Comparison of ENCODE assay signal across 26 mouse cellular contexts in the genomic region with DNA sequence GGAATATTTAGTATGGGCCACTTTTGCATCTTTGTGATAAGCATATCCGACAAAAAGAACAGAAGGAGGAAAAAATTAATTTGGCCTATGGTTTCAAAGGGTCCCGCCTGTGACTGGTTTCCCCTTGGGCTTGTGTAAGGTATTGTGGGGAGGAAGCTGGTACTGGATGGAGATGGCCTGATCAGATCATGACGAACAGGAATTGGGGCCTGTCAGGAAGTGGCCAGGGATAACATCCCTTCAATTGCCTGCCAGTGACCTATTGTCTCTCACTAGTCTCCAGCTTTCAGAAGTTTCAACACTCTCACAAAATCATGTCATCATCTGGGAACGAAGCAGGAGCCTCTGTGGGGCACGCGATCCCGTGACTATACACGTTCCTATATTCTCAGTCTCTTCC. TPM values are rescaled to one million over a fixed set of nuclear protein-coding genes. Genes with fewer than 3 reads are reported as not detected.
DNase-seq lines count a peak whose midpoint lies in the region; ATAC-seq lines count a peak whose summit lies in the region.
"Had no signal": no experiment of that assay in that cellular context is flagged by ENCODE, and none has a peak within 500 bp of the region (broad histone marks: within the 10 kb centered on the region; RNA-seq: fewer than 3 reads in every experiment).

No protein-coding gene starts in this region.

- H3K27ac ChIP-seq in hindbrain, embryonic 11.5 days (ENCODE audit: low read depth, low read length): no peak overlapping the region
- H3K27ac ChIP-seq: embryonic facial prominence, embryonic 10.5 days; embryonic facial prominence, embryonic 12.5 days; forebrain, embryonic 13.5 days; forebrain, embryonic 15.5 days had no signal

- H3K9me3 ChIP-seq in hindbrain, embryonic 11.5 days (ENCODE audit: control insufficient read depth, low read length): no peaks in the 10 kb centered on the region
- H3K9me3 ChIP-seq: embryonic facial prominence, embryonic 10.5 days; embryonic facial prominence, embryonic 12.5 days; forebrain, embryonic 13.5 days; forebrain, embryonic 15.5 days; G1E had no signal

- no peaks in the 10 kb centered on the region for H3K27me3 ChIP-seq in hindbrain, embryonic 11.5 days (ENCODE audit: control insufficient read depth, insufficient read depth, low read length)
- H3K27me3 ChIP-seq: CH12.LX; embryonic facial prominence, embryonic 12.5 days; forebrain, embryonic 13.5 days; forebrain, embryonic 15.5 days; Patski had no signal

- intact Hi-C loops in heart, postnatal 25 days (cut with DNase I): no loop called here

- no peaks in the 10 kb centered on the region for H3K4me1 ChIP-seq in hindbrain, embryonic 11.5 days (replicated peaks; ENCODE audit: control insufficient read depth, insufficient read depth, low read length)
- H3K4me1 ChIP-seq: embryonic facial prominence, embryonic 12.5 days; forebrain, embryonic 13.5 days; forebrain, embryonic 15.5 days had no signal

- H3K9ac ChIP-seq in hindbrain, embryonic 11.5 days (ENCODE audit: low read depth, low read length): no peak overlapping the region
- H3K9ac ChIP-seq: embryonic facial prominence, embryonic 12.5 days; forebrain, embryonic 13.5 days; forebrain, embryonic 15.5 days; forebrain, postnatal 0 days had no signal

- no peaks in the 10 kb centered on the region for H3K36me3 ChIP-seq in hindbrain, embryonic 11.5 days (ENCODE audit: control insufficient read depth, insufficient read depth, low read length)
- H3K36me3 ChIP-seq: embryonic facial prominence, embryonic 10.5 days; embryonic facial prominence, embryonic 12.5 days; forebrain, embryonic 15.5 days; G1E had no signal

- H3K4me3 ChIP-seq in hindbrain, embryonic 11.5 days (ENCODE audit: low read depth, low read length): no peak overlapping the region
- H3K4me3 ChIP-seq: embryonic facial prominence, embryonic 10.5 days; embryonic facial prominence, embryonic 12.5 days; forebrain, embryonic 13.5 days; forebrain, embryonic 15.5 days had no signal

- no peak for ATAC-seq in hindbrain, embryonic 11.5 days (ENCODE audit: low FRiP score)
- ATAC-seq: activated CD4-positive, CD25-positive, alpha-beta regulatory T cell, adult 4 months; CD4-positive, CD25-positive, alpha-beta regulatory T cell, adult 4 months; forebrain, embryonic 13.5 days; forebrain, embryonic 15.5 days; forebrain, postnatal 0 days; Patski had no signal

- DNase-seq in heart, adult 11 months: peak; percentile 82
- no peak for DNase-seq in heart, postnatal 25 days (ENCODE audit: low spot score)
- peak; percentile 38 for DNase-seq in lung, postnatal 10 days
- DNase-seq in lung, postnatal 14 days: no peak
- DNase-seq in 416B (ENCODE audit: low read depth): peak; percentile 58
- no peak for DNase-seq in hindbrain, embryonic 11.5 days (ENCODE audit: low spot score)
- DNase-seq: adrenal gland, adult 8-10 months; adrenal gland, postnatal 14 days; adrenal gland, postnatal 36 days; B cell, adult 2 months; cerebellum, adult 11-12 months; cerebellum, adult 2 months; cerebellum, adult 9-10 months; cerebellum, postnatal 10 days; cerebellum, postnatal 25 days; forebrain, postnatal 0 days had no signal

- 86% methylated on average over 8 of the region's 8 CpGs for WGBS in hindbrain, embryonic 11.5 days

- no peak overlapping the region for H3K4me2 ChIP-seq in hindbrain, embryonic 11.5 days (replicated peaks; ENCODE audit: low read depth, low read length)
- H3K4me2 ChIP-seq: embryonic facial prominence, embryonic 12.5 days; forebrain, embryonic 13.5 days; forebrain, embryonic 15.5 days had no signal

RNA-seq across cellular contexts. Expression of a gene that starts 2.7 kb away (rescaled TPM):
- total RNA-seq in heart, postnatal 25 days (2021): under 1 TPM in 1 of 2 experiments, not detected in 1; 0.31 TPM
- polyA plus RNA-seq in hindbrain, embryonic 11.5 days (2014; fragmentation: Nextera tagmentation; extraction: Ambion mirVana): not detected in 2 replicates
- total RNA-seq: adrenal gland, adult 18-20 months had no signal
- polyA plus RNA-seq: CD4-positive, CD25-positive, alpha-beta regulatory T cell, adult 4 months; embryonic facial prominence, embryonic 10.5 days; embryonic facial prominence, embryonic 12.5 days; forebrain, embryonic 13.5 days; forebrain, embryonic 15.5 days; G1E had no signal

Comparison
In these comparisons a context has a peak if more than half of its experiments do, and no peak if none do; other contexts are left out.
1. DNase-seq: peak in heart, adult 11 months (single experiment), lung, postnatal 10 days (single experiment) and 416B (single experiment); none in heart, postnatal 25 days (single experiment), lung, postnatal 14 days (single experiment) and hindbrain, embryonic 11.5 days (single experiment).